Comparison of ENCODE assay signal across 10 mouse cellular contexts in genomic region chr14:50352438-50352837, GRCm38 (mm10). TPM values are rescaled to one million over a fixed set of nuclear protein-coding genes. Genes with fewer than 3 reads are reported as not detected.
DNase-seq lines count a peak whose midpoint lies in the region; ATAC-seq and TF ChIP-seq lines count a peak whose summit lies in the region.
"Had no signal": no experiment of that assay in that cellular context is flagged by ENCODE, and none has a peak within 500 bp of the region (broad histone marks: within the 10 kb centered on the region; RNA-seq: fewer than 3 reads in every experiment).

No protein-coding gene starts in this region.

- H3K27ac ChIP-seq in liver, adult 2 months (replicated peaks; ENCODE audit: insufficient read depth, low read depth, low read length), result no peak overlapping the region

- peak; percentile 29 for TF ChIP-seq CTCF in lung, adult 2 months (IDR thresholded peaks at IDR 0.05; ENCODE audit: insufficient read depth, low read length)
- peak; percentile 83 for TF ChIP-seq CTCF in liver, adult 2 months (IDR thresholded peaks at IDR 0.05; ENCODE audit: low read depth, low read length)

- no peaks in the 10 kb centered on the region for H3K4me1 ChIP-seq in lung, adult 2 months (ENCODE audit: control insufficient read depth, insufficient read depth, low read length)
- peaks cover 3% of the 10 kb centered on the region; the same call in 1 of the 2 replicates for H3K4me1 ChIP-seq in liver, adult 2 months (ENCODE audit: control insufficient read depth, insufficient read depth, low read length)

- no peaks in the 10 kb centered on the region for H3K27me3 ChIP-seq in liver, adult 2 months (ENCODE audit: control insufficient read depth, insufficient read depth, low read length)

- ATAC-seq in CD4-positive, CD25-positive, alpha-beta regulatory T cell, adult 4 months, result no peak

- no peak for TF ChIP-seq POLR2A in lung, adult 2 months (IDR thresholded peaks at IDR 0.05; ENCODE audit: borderline replicate concordance, extremely low read depth, low read depth, low read length)
- TF ChIP-seq POLR2A in liver, adult 2 months (IDR thresholded peaks at IDR 0.05; ENCODE audit: extremely low read depth, insufficient read depth, low read length), result no peak

- no peak overlapping the region for H3K4me3 ChIP-seq in lung, adult 2 months (replicated peaks; ENCODE audit: extremely low read depth, low read depth, low read length)
- H3K4me3 ChIP-seq in liver, adult 2 months (ENCODE audit: insufficient read depth, low read depth, low read length), result no peak overlapping the region

- 35% methylated on average over 3 of the region's 3 CpGs for WGBS in lung, adult 2 months
- WGBS in liver, adult 2 months, result 46% methylated on average over 3 of the region's 3 CpGs

- H3K9ac ChIP-seq in liver, adult 2 months (ENCODE audit: low read depth, low read length), result no peak overlapping the region

- H3K36me3 ChIP-seq in liver, adult 2 months (ENCODE audit: control insufficient read depth, insufficient read depth, low read length), result no peaks in the 10 kb centered on the region

- H3K79me2 ChIP-seq in liver, adult 2 months (ENCODE audit: control insufficient read depth, insufficient read depth, low read length), result no peaks in the 10 kb centered on the region

- peak; percentile 10 for DNase-seq in CD4-positive, CD25-positive, alpha-beta regulatory T cell, adult 2 months (ENCODE audit: low read depth, low spot score)
- no peak for DNase-seq in lung, adult 2 months
- no peak for DNase-seq in lung, postnatal 4 days
- DNase-seq in adrenal gland, postnatal 25 days, result peak; percentile 7
- peak; percentile 23 for DNase-seq in liver, adult 2 months (ENCODE audit: extremely low read depth, low read depth, low spot score)
- no peak for DNase-seq in frontal cortex, postnatal 14 days (ENCODE audit: low spot score in 2 of 2)
- no peak for DNase-seq in thymus, postnatal 36 days

RNA-seq across cellular contexts. Expression of gene Olfr735, which starts 3.8 kb away (rescaled TPM):
- polyA plus RNA-seq in CD4-positive, CD25-positive, alpha-beta regulatory T cell, adult 4 months (2017; shearing (Covaris generic)), result not detected
- not detected in 2 replicates for polyA plus RNA-seq in lung, adult 2 months (2012; rRNA removed)
- not detected in 2 replicates for total RNA-seq in adrenal gland, postnatal 25 days (2021)
- total RNA-seq in liver, adult 2 months (2014; rRNA removed), result not detected in 2 replicates
- polyA plus RNA-seq in liver, adult 2 months (2012; rRNA removed), result not detected in 2 replicates
- total RNA-seq: left cerebral cortex, adult 18-20 months had no signal
- polyA plus RNA-seq: embryonic facial prominence, embryonic 14.5 days had no signal

RNA-seq across cellular contexts. Expression of gene Tlr11, which starts 5.3 kb away (rescaled TPM):
- polyA plus RNA-seq in CD4-positive, CD25-positive, alpha-beta regulatory T cell, adult 4 months (2017; shearing (Covaris generic)), result under 1 TPM in 1 of 2 experiments, not detected in 1; 0.19 TPM
- polyA plus RNA-seq in lung, adult 2 months (2012; rRNA removed), result 0.44 and 0.57 TPM in 2 replicates
- total RNA-seq in adrenal gland, postnatal 25 days (2021), result not detected in 2 replicates
- 0.28 and 0.34 TPM in 2 replicates for total RNA-seq in liver, adult 2 months (2014; rRNA removed)
- polyA plus RNA-seq in liver, adult 2 months (2012; rRNA removed), result 0.10 and 0.17 TPM in 2 replicates
- total RNA-seq: left cerebral cortex, adult 18-20 months had no signal
- polyA plus RNA-seq: embryonic facial prominence, embryonic 14.5 days had no signal

RNA-seq across cellular contexts. Expression of gene Olfr734, which starts 25.9 kb away (rescaled TPM):
- polyA plus RNA-seq in CD4-positive, CD25-positive, alpha-beta regulatory T cell, adult 4 months (2017; shearing (Covaris generic)), result not detected
- polyA plus RNA-seq in lung, adult 2 months (2012; rRNA removed), result not detected in 2 replicates
- total RNA-seq in adrenal gland, postnatal 25 days (2021), result 0.18 TPM in 1 of 2 replicates, not detected in the other
- not detected in 2 replicates for total RNA-seq in liver, adult 2 months (2014; rRNA removed)
- not detected in 2 replicates for polyA plus RNA-seq in liver, adult 2 months (2012; rRNA removed)
- total RNA-seq: left cerebral cortex, adult 18-20 months had no signal
- polyA plus RNA-seq: embryonic facial prominence, embryonic 14.5 days had no signal

RNA-seq across cellular contexts. Expression of gene Olfr736, which starts 28.5 kb away (rescaled TPM):
- polyA plus RNA-seq in CD4-positive, CD25-positive, alpha-beta regulatory T cell, adult 4 months (2017; shearing (Covaris generic)), result not detected
- polyA plus RNA-seq in lung, adult 2 months (2012; rRNA removed), result not detected in 2 replicates
- total RNA-seq in adrenal gland, postnatal 25 days (2021), result not detected in 2 replicates
- not detected in 2 replicates for total RNA-seq in liver, adult 2 months (2014; rRNA removed)
- not detected in 2 replicates for polyA plus RNA-seq in liver, adult 2 months (2012; rRNA removed)
- total RNA-seq: left cerebral cortex, adult 18-20 months had no signal
- polyA plus RNA-seq: embryonic facial prominence, embryonic 14.5 days had no signal

RNA-seq across cellular contexts. Expression of gene Olfr733, which starts 51.1 kb away (rescaled TPM):
- under 1 TPM in 1 of 2 experiments, not detected in 1; 0.24 TPM for polyA plus RNA-seq in CD4-positive, CD25-positive, alpha-beta regulatory T cell, adult 4 months (2017; shearing (Covaris generic))
- polyA plus RNA-seq in lung, adult 2 months (2012; rRNA removed), result not detected in 2 replicates
- not detected in 2 replicates for total RNA-seq in adrenal gland, postnatal 25 days (2021)
- not detected in 2 replicates for total RNA-seq in liver, adult 2 months (2014; rRNA removed)
- not detected in 2 replicates for polyA plus RNA-seq in liver, adult 2 months (2012; rRNA removed)
- total RNA-seq: left cerebral cortex, adult 18-20 months had no signal
- polyA plus RNA-seq: embryonic facial prominence, embryonic 14.5 days had no signal

Comparison
In these comparisons a context has a peak if more than half of its experiments do, and no peak if none do; other contexts are left out.
1. DNase-seq: peak in CD4-positive, CD25-positive, alpha-beta regulatory T cell, adult 2 months (single experiment), adrenal gland, postnatal 25 days (single experiment) and liver, adult 2 months (single experiment); none in lung, adult 2 months (single experiment), lung, postnatal 4 days (0 of 2), frontal cortex, postnatal 14 days (0 of 2) and thymus, postnatal 36 days (0 of 2).